Mouse (Mus musculus): Measurements from ENCODE around the gene Ahnak2.

The Ahnak2 gene

GRCm38 (mm10) chr12:112723445-112723844 is 79.0 kb downstream of the Ahnak2 start:
- POLR2A ChIA-PET, result interaction anchor here in 3 of 4 experiments (0.7 to 1.3 kb wide), 10 partner anchors 13 to 169 kb away, joined by 3 to 7 read pairs (median 4); partner anchors contain the start of gene Adssl1 (in 1 of the 3)
- CTCF ChIA-PET, result interaction anchor here (0.5 to 2.8 kb wide), 66 partner anchors 10 to 647 kb away, joined by 3 to 20 read pairs (median 4); partner anchors contain the start of genes Akt1 (in 2 of the 4), Cdca4 (in 1 of the 4), Crip1 (in 1 of the 4) and Tex22 (in 1 of the 4)

- ChIA-PET POLR2A (interaction anchor here in 2 of 4 experiments (0.7 to 2.5 kb wide), 7 partner anchors 17 to 94 kb away, joined by 4 to 12 read pairs (median 5); partner anchors contain the start of gene Clba1 (in 1 of the 2)), CTCF (interaction anchor here in 3 of 4 experiments (0.6 to 2.0 kb wide), 8 partner anchors 15 to 578 kb away, joined by 3 to 19 read pairs (median 7); partner anchors contain the start of genes Akt1 (in 1 of the 3) and Jag2 (in 1 of the 3))
Observed at GRCm38 (mm10) chr12:112723028-112723330, 79.5 kb downstream of the Ahnak2 start.

DNA sequence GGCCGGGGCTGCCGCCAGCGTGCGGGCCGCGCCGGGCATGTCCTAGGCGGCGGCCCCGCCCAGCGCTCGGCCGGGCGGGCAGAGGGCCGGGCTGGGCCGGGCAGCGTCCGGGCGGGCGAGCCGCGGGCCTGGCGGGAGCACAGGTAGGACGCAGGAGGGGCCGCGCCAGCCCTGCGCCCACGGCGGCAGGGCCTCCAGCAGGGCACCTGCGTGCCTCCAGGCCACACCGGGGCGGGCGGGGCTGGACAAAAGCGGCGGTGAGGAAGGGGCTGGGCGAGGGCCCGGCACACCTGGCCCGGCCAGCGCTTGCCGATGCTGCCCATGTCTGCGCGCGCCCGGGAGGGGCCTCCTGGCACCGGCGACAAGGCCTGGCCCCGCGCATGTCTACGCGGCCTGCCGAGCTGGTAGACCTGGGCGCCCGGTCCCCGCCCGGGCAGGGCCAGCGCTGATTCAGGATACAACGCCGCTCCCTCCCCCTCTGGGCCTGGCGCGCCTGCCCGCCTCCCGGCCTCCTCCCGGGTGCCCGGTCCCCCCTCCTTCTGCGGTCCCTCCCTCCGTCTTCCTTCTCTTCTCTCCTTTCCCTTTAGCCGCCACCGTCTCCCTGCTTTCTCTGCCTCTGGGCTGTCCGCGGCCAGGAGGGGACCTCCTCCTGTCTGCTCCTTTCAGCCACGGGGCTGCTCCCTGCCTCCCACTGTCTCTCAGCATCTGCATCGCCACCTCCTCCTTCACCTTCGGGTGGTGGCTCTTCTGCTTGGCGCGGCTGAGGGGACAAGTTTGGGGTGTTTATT is 80.0 kb downstream of the Ahnak2 start:
- POLR2A ChIA-PET, result interaction anchor here in 3 of 4 experiments (0.6 to 3.1 kb wide), 26 partner anchors 7 to 994 kb away, joined by 3 to 15 read pairs (median 4); partner anchors contain the start of genes Siva1 (in 2 of the 3), Brf1 (in 1 of the 3), Cdca4 (in 1 of the 3) and Clba1 (in 1 of the 3)
- CTCF ChIA-PET, result interaction anchor here in 3 of 4 experiments (0.6 to 5.5 kb wide), 20 partner anchors 9 to 1209 kb away, joined by 3 to 45 read pairs (median 6); partner anchors contain the start of genes Akt1 (in 1 of the 3), Jag2 (in 1 of the 3) and Pld4 (in 1 of the 3)

Measured in embryonic stem cell, embryonic (primary cell).